Mouse (Mus musculus) CH12.LX (cell line): Measurements from ENCODE around the gene Tnc. TPM values are rescaled to one million over a fixed set of nuclear protein-coding genes. Genes with fewer than 3 reads are reported as not detected.

Experiments used
- DNase-seq: peaks from one replicate; pipeline ENCODE4 v3.0.0-alpha.2; 2013; ENCODE audit errors: extremely low read depth
- H3K27ac ChIP-seq: 2 replicates; pipeline ENCODE4 v1.5.1; 2012; ENCODE audit warnings: low read depth, mild to moderate bottlenecking, control low read depth, moderate library complexity; ENCODE audit not compliant: insufficient read depth
- H3K27me3 ChIP-seq: replicated peaks from 2 replicates; pipeline ENCODE3; 2012; ENCODE audit warnings: inconsistent platforms
- H3K36me3 ChIP-seq, 2 experiments: replicated peaks in 1 of 2; 2 replicates each; pipeline versions ENCODE3 to v1.6.1; 2012; ENCODE audit warnings: inconsistent platforms in 1 of 2, low read length in 1 of 2, mild to moderate bottlenecking in 1 of 2, mixed read lengths in 1 of 2, moderate library complexity in 1 of 2; ENCODE audit not compliant: control insufficient read depth in 1 of 2, insufficient read depth in 1 of 2
- H3K4me1 ChIP-seq, 2 experiments: 2 replicates each; pipeline ENCODE4 v1.6.1; 2012; ENCODE audit warnings: inconsistent platforms in 1 of 2, moderate library complexity in 1 of 2; ENCODE audit not compliant: insufficient read depth in 2 of 2, control insufficient read depth in 1 of 2
- H3K4me2 ChIP-seq: 2 replicates; pipeline ENCODE4 v1.6.1; 2012; ENCODE audit warnings: low read depth, mild to moderate bottlenecking, control low read depth; ENCODE audit not compliant: poor library complexity, insufficient read depth, severe bottlenecking
- H3K4me3 ChIP-seq, 3 experiments: fragments of 150-350 bp in 1 of 3; sonication (generic) in 1 of 3; replicated peaks in 1 of 3; 2 replicates each; pipeline versions ENCODE3 to v1.5.1; 2011 to 2012; ENCODE audit warnings: low read depth in 2 of 3, low read length in 2 of 3, mild to moderate bottlenecking in 2 of 3, moderate library complexity in 2 of 3, control low read depth in 1 of 3, improper control_type of control experiment in 1 of 3, inconsistent platforms in 1 of 3, mixed read lengths in 1 of 3; ENCODE audit not compliant: poor library complexity in 1 of 3
- H3K79me2 ChIP-seq: replicated peaks from 2 replicates; pipeline ENCODE4 v1.6.1; 2012; ENCODE audit warnings: mild to moderate bottlenecking, moderate library complexity; ENCODE audit not compliant: control insufficient read depth, poor library complexity, insufficient read depth, severe bottlenecking; ENCODE audit errors: extremely low read depth
- H3K9ac ChIP-seq: 2 replicates; pipeline ENCODE4 v1.6.1; 2012; ENCODE audit warnings: low read depth, mild to moderate bottlenecking, control low read depth, moderate library complexity; ENCODE audit not compliant: insufficient read depth
- H3K9me3 ChIP-seq: replicated peaks from 2 replicates; pipeline ENCODE3; 2012; ENCODE audit warnings: low read length, inconsistent platforms, mixed read lengths
- CHD1 ChIP-seq: IDR thresholded peaks from 2 replicates; pipeline ENCODE4 v1.6.1; 2012; ENCODE audit warnings: low read depth, low read length, improper control_type of control experiment, inconsistent platforms
- CTCF ChIP-seq, 2 experiments: IDR thresholded peaks in 1 of 2; conservative IDR thresholded peaks in 1 of 2; 2 replicates each; pipeline ENCODE4 v1.5.1; 2011 to 2012; ENCODE audit warnings: low read depth in 2 of 2, low read length in 2 of 2, improper control_type of control experiment in 1 of 2, inconsistent platforms in 1 of 2, mild to moderate bottlenecking in 1 of 2, moderate library complexity in 1 of 2
- ELF1 ChIP-seq: IDR thresholded peaks from 2 replicates; pipeline ENCODE4 v1.6.1; 2014; ENCODE audit warnings: low read depth, mild to moderate bottlenecking, inconsistent platforms, low read length, improper control_type of control experiment
- GABPA ChIP-seq: IDR thresholded peaks from 2 replicates; pipeline ENCODE4 v1.6.1; 2012; ENCODE audit warnings: low read depth, low read length, improper control_type of control experiment, inconsistent platforms; ENCODE audit not compliant: insufficient replicate concordance
- HCFC1 ChIP-seq: IDR thresholded peaks from 2 replicates; pipeline ENCODE4 v1.6.1; 2012; ENCODE audit warnings: low read depth, mild to moderate bottlenecking, inconsistent platforms, low read length, improper control_type of control experiment
- KAT2A ChIP-seq: IDR thresholded peaks from 2 replicates; pipeline ENCODE4 v1.6.1; 2012; ENCODE audit warnings: low read length, improper control_type of control experiment, inconsistent platforms; ENCODE audit not compliant: insufficient replicate concordance
- MAFK ChIP-seq: IDR thresholded peaks from 2 replicates; pipeline ENCODE4 v1.6.1; 2011; ENCODE audit warnings: low read length, improper control_type of control experiment; ENCODE audit not compliant: insufficient replicate concordance
- MAX ChIP-seq: IDR thresholded peaks from 2 replicates; pipeline ENCODE4 v1.6.1; 2011; ENCODE audit warnings: low read length, improper control_type of control experiment
- MAZ ChIP-seq: IDR thresholded peaks from 2 replicates; pipeline ENCODE4 v1.6.1; 2012; ENCODE audit warnings: low read depth, mild to moderate bottlenecking, inconsistent platforms, low read length, improper control_type of control experiment, moderate library complexity
- MEF2A ChIP-seq: IDR thresholded peaks from 2 replicates; pipeline ENCODE4 v1.6.1; 2014; ENCODE audit warnings: low read depth, mild to moderate bottlenecking, inconsistent platforms, low read length, improper control_type of control experiment, borderline replicate concordance
- MYC ChIP-seq: IDR thresholded peaks from 2 replicates; pipeline ENCODE4 v1.6.1; 2011; ENCODE audit warnings: low read depth, mild to moderate bottlenecking, improper control_type of control experiment, low read length
- PAX5 ChIP-seq: IDR thresholded peaks from 2 replicates; pipeline ENCODE4 v1.6.1; 2012; ENCODE audit warnings: low read length, inconsistent platforms, mixed read lengths
- POLR2A ChIP-seq: IDR thresholded peaks from 2 replicates; pipeline ENCODE4 v1.6.1; 2011; ENCODE audit warnings: low read depth, mild to moderate bottlenecking, improper control_type of control experiment, low read length
- RAD21 ChIP-seq: IDR thresholded peaks from 2 replicates; pipeline ENCODE4 v1.6.1; 2011; ENCODE audit warnings: low read depth, mild to moderate bottlenecking, low read length, improper control_type of control experiment, moderate library complexity
- SIN3A ChIP-seq: IDR thresholded peaks from 2 replicates; pipeline ENCODE4 v1.6.1; 2012; ENCODE audit warnings: low read length, improper control_type of control experiment, inconsistent platforms
- SMC3 ChIP-seq: IDR thresholded peaks from 2 replicates; pipeline ENCODE4 v1.6.1; 2011; ENCODE audit warnings: low read depth, low read length, improper control_type of control experiment
- UBTF ChIP-seq: IDR thresholded peaks from 2 replicates; pipeline ENCODE4 v1.6.1; 2012; ENCODE audit warnings: low read depth, mild to moderate bottlenecking, inconsistent platforms, low read length, improper control_type of control experiment, moderate library complexity
- ZKSCAN1 ChIP-seq: IDR thresholded peaks from 2 replicates; pipeline ENCODE4 v1.6.1; 2012; ENCODE audit warnings: low read depth, inconsistent platforms, low read length, improper control_type of control experiment, borderline replicate concordance
- ZMIZ1 ChIP-seq: IDR thresholded peaks from 2 replicates; pipeline ENCODE4 v1.6.1; 2012; ENCODE audit warnings: low read depth, mild to moderate bottlenecking, inconsistent platforms, low read length, improper control_type of control experiment
- dilution Hi-C: fragments of 300-500 bp; cut with MboI; formaldehyde crosslinking; loops from 2 replicates; pipeline ENCODE4 v1.14.3; 2020; ENCODE audit warnings: low sequenced_read_pairs; ENCODE audit not compliant: extremely low pct_unique_long_range_greater_than_20kb, extremely low pct_ligation_motif_present
- in situ Hi-C: fragments of 300-500 bp; cut with MboI; formaldehyde crosslinking; loops from 3 replicates; pipeline ENCODE4 v1.14.3; 2019; ENCODE audit warnings: low sequenced_read_pairs, low pct_ligation_motif_present, low pct_unique_long_range_greater_than_20kb, mixed read lengths
- polyA plus RNA-seq: library from polyadenylated mRNA; unstranded; fragments of >175 nt; gene quantifications from 2 replicates; pipeline ENCODE4 v1.2.1, GENCODE M21; 2012; ENCODE audit warnings: low read depth; ENCODE audit not compliant: insufficient read length
- total RNA-seq, 2 experiments: library from RNA; depleted of rRNA; stranded (reverse); fragments of 300-350 nt in 1 of 2; fragments of >200 nt in 1 of 2; gene quantifications; 2 replicates each; pipeline ENCODE4 v1.2.3; 2012 to 2014

Gene Tnc
- total and polyA plus RNA-seq, 3 experiments: 0.13 to 1.2 TPM; not detected in 1

DNA sequence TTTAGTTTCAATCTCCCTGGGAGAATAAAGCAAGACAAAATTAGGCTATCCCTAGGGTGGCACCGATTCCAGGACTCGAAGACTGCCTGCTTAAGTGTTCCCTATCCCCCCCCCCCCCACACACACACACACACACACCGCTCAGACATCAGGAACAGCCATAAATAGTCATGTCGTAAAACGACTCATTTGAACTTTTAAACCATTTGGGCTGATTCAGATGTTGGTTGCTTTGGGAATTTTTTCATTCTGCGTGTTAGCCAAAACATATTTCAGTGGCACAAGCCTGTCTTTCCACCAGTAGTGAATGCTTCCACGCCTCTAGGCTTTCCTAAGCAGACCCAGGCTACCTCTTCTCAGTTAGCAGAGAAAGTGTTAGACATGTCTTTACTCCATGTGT lies 1.4 kb upstream of the Tnc start:
- in situ Hi-C loops: no loop called here
- dilution Hi-C loops: no loop called here

DNA sequence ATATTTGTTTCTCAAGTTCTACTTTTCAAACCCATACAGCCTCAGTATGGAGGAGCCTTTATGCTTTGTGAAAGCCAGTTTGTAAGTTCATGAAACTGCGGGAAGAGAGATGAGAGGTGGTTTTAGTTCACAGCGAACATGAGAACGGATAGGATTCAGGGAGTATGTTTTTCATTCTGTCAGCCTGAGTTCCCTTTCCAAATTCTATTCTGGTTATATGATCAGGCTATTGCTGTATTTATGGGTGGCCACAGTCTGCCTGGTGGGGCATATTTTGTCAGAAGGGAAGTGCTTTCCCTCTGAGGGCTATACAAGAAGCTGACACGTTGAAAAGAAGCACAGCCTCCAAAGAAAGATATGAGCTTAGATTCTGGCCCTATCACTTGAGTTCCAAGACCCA lies 2.9 kb downstream of the Tnc start:
- DNase-seq: no peak
- Histone ChIP-seq H3K79me2 (no peaks in the 10 kb centered on the region), H3K27me3 (no peaks in the 10 kb centered on the region), H3K9ac (no peak overlapping the region), H3K27ac (no peak overlapping the region), H3K4me1 (no peaks in the 10 kb centered on the region), H3K9me3 (no peaks in the 10 kb centered on the region), H3K4me2 (no peak overlapping the region), H3K36me3 (no peaks in the 10 kb centered on the region), H3K4me3 (no peak overlapping the region)
- dilution Hi-C loops: no loop called here
- TF ChIP-seq MYC: no peak
- TF ChIP-seq POLR2A: no peak
- no peak for TF ChIP-seq MAFK
- no peak for TF ChIP-seq MEF2A
- TF ChIP-seq ELF1: no peak
- TF ChIP-seq UBTF: no peak
- TF ChIP-seq ZKSCAN1: no peak
- TF ChIP-seq RAD21: no peak
- no peak for TF ChIP-seq HCFC1
- TF ChIP-seq ZMIZ1: no peak
- TF ChIP-seq MAX: no peak
- no peak for TF ChIP-seq GABPA
- in situ Hi-C loops: no loop called here

More for the DNA sequence above, 1.4 kb upstream of the Tnc start:
- Histone ChIP-seq H3K36me3 (no peaks in the 10 kb centered on the region), H3K4me2 (no peak overlapping the region), H3K79me2 (no peaks in the 10 kb centered on the region), H3K27ac (no peak overlapping the region), H3K27me3 (no peaks in the 10 kb centered on the region), H3K4me1 (no peaks in the 10 kb centered on the region), H3K9me3 (no peaks in the 10 kb centered on the region), H3K9ac (no peak overlapping the region), H3K4me3 (no peak overlapping the region)
- no peak for DNase-seq
- TF ChIP-seq SIN3A: no peak
- TF ChIP-seq MAZ: no peak
- no peak for TF ChIP-seq POLR2A
- no peak for TF ChIP-seq MAX
- TF ChIP-seq GABPA: no peak
- no peak for TF ChIP-seq CHD1
- no peak for TF ChIP-seq KAT2A
- TF ChIP-seq CTCF (conservative IDR thresholded peaks at IDR 0.05 in 1 of 2, IDR thresholded peaks at IDR 0.05 in 1 of 2; ENCODE audit: low read depth in 2 of 2, low read length in 2 of 2): no peak
- no peak for TF ChIP-seq ZMIZ1
- no peak for TF ChIP-seq PAX5
- no peak for TF ChIP-seq SMC3
- TF ChIP-seq ELF1: no peak
- no peak for TF ChIP-seq MYC
